Mouse (Mus musculus): Measurements from ENCODE around the gene Zfp687.
A peak's percentile ranks its signal among the peaks of the same experiment; 100 is the strongest.

Zfp687 gene

DNA sequence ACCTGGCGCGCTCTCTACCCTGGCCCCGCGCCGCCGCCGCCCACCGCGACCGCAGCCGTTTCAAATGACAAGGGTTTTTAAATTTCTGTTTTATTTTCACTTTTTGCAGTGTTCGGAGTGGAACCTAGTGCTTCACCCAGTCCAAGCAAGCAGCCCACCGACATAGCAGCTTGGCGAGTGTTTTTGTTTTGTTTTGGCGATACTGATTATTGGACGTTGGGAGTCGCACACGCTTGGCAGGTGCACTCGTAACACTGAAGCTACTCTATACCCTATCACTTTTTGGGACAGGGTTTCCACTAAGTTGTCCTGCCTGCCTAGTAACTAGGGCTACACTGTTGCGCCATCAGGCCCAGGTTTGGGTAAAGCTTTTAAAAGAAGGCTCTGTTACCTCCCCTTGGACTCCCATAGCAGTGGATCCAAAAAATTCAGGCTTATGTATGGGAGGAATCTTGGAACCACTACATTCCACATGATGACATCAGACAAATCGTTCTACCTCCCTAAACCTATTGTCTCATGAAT is 1.3 kb upstream of the Zfp687 start:
- no peak for DNase-seq (ENCODE audit: low spot score in 2 of 2)

GRCm38 (mm10) chr3:95015891-95016531 is 763 bp upstream of the Zfp687 start:
- peak; percentile 79 to 82 for DNase-seq (ENCODE audit: low spot score in 2 of 2)

GRCm38 (mm10) chr3:95014428-95015151 is 658 bp downstream of the Zfp687 start:
- DNase-seq (ENCODE audit: low spot score in 2 of 2) = peak; percentile 31 to 42

GRCm38 (mm10) chr3:95013699-95014427 is 1.4 kb downstream of the Zfp687 start:
- no peak for DNase-seq (ENCODE audit: low spot score in 2 of 2)

GRCm38 (mm10) chr3:95012982-95013381 is 2.3 kb downstream of the Zfp687 start:
- DNase-seq (ENCODE audit: low spot score in 2 of 2) = no peak

- no peak for DNase-seq (ENCODE audit: low spot score in 2 of 2)
These were observed 4.9 kb downstream of the Zfp687 start for GRCm38 (mm10) chr3:95010396-95010795.

DNA sequence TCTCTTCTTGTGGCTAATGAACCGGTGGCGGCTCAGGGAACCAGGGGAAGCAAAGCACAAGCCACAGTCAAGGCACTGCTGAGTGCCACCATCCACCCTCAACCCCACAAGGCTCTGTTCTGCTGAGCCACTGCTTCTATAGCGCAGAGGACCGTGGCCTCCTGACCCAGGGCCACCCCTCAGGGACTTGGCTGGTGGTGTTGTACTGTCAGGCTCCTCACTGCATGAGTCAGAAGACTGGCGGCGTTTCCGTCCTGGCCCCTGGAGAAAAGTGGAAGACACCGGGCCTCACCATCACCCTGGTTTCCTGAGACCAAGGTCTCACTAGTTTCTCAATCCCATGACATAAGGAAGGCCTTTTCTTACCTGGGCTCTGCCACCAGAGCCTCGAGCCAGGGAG is 7.5 kb downstream of the Zfp687 start:
- no peak for DNase-seq (ENCODE audit: low spot score in 2 of 2)

DNA sequence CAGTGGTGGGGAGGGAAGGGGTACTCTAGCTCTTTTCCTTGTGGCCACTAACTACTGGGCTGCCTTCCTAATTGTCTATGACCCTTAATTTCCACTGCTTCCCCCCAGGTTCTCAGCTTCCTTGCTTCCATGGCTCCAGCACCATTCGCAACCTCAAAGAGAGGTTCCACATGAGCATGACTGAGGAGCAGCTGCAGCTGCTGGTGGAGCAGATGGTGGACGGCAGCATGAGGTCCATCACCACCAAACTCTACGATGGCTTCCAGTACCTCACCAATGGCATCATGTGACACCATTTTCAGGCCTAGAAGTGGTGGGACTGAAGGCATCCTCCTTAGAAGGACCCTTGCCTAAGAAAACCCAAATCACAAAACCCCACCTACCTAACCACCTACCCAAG is 9.6 kb downstream of the Zfp687 start:
- DNase-seq (ENCODE audit: low spot score in 2 of 2) = no peak

DNA sequence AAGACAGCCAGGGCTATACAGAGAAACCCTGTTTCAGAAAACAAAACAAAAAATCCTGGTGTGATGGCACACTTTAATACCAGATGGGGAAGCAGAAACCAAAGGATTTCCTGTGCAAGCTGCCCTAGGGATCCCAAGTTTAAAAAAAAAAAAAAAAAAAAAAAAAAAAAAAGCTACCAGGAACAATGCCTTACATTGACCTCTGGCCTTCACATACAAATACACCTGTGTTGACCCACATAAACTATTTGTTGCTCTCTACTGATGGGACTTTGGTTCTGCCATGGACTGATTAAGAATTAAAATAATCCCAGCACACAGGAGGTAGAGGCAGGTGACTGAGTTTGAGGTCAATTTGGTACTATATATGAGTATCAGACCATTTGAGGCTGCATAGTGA is 12.0 kb downstream of the Zfp687 start:
- DNase-seq (ENCODE audit: low spot score in 2 of 2) = no peak

GRCm38 (mm10) chr3:95002569-95002968 is 12.7 kb downstream of the Zfp687 start:
- DNase-seq (ENCODE audit: low spot score in 2 of 2) = no peak

- DNase-seq (ENCODE audit: low spot score in 2 of 2) = peak; percentile 60 to 86
These were observed 18.3 kb downstream of the Zfp687 start for GRCm38 (mm10) chr3:94996946-94997345.

DNA sequence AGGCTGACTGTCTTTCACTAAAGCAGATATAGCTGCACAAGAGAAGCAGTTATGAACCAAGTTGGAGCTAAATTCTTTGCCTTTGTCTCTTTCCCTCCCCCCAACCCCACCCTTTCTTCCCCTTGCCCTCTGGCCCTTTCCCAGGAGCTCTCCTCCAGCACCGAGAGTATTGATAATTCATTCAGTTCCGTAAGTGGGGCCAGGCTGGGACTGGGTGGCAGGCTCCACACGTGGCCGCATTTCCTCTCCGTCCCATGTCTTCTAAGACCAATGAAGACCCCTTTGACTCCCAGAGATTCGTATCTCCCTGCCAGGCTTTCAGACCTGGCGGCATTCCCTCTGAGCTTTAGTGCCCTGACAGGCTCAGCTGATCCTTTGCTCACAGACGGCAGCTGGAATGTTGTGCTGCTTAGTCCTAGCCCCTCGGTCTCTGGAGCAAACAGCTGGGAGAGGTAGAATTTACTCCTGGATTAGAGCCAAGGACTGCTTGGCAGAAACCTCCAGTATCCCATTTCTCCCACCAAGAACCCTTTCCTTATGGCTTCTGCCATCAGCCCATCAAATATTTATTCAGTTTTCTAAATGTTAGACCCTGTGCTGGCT is 26.0 kb downstream of the Zfp687 start:
- DNase-seq (ENCODE audit: low spot score in 2 of 2) = no peak

DNA sequence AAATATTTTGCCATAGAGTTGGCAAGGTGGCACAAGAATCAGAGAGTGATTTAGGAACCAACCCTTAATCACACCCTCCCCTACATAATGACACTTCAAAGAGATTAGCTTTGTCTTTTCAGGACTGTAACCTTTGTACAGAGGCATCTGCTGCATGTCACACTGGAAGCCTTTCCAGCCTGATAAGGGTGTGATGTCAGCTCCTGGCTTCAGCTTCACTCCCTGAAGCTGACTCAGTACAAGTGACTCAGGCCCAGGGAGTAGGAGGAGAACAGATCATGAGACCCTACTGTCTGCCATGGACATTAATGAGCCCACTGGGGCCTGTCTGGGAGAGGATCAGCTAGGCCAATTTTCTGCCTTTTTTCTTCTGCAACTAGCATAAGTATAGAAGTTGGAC is 27.7 kb downstream of the Zfp687 start:
- DNase-seq (ENCODE audit: low spot score in 2 of 2) = no peak

DNA sequence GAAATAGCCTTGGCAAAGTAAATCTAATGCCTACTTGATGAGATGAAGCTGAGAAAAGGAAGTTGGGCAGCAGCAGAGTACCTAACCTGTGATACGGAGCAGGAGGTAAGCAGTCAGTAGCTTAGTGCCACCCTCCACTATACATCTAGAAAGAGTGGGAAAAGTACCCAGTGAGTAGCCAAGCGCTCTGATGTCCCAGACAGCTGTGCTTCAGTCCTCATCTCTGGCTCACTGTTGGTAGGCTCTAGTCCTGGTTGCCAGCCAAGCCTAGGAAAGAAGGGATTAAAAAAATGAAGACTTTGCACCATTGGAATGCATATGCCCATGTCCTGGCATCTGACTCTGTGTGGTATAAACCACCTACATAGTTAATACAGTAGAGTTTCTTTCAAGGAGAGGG is 29.7 kb downstream of the Zfp687 start:
- DNase-seq (ENCODE audit: low spot score in 2 of 2) = no peak

- DNase-seq (ENCODE audit: low spot score in 2 of 2) = no peak
These were observed 30.9 kb downstream of the Zfp687 start for GRCm38 (mm10) chr3:94984312-94984711.

GRCm38 (mm10) chr3:94974528-94975422 is 40.5 kb downstream of the Zfp687 start, which contains the start of gene Pi4kb:
Pi4kb (plus strand) TSS chr3:94974731.
- peak; percentile 78 to 83 for DNase-seq (ENCODE audit: low spot score in 2 of 2)

GRCm38 (mm10) chr3:94974026-94974527 is 41.2 kb downstream of the Zfp687 start:
- DNase-seq (ENCODE audit: low spot score in 2 of 2) = no peak

GRCm38 (mm10) chr3:94973620-94974019 is 41.6 kb downstream of the Zfp687 start:
- no peak for DNase-seq (ENCODE audit: low spot score in 2 of 2)

DNA sequence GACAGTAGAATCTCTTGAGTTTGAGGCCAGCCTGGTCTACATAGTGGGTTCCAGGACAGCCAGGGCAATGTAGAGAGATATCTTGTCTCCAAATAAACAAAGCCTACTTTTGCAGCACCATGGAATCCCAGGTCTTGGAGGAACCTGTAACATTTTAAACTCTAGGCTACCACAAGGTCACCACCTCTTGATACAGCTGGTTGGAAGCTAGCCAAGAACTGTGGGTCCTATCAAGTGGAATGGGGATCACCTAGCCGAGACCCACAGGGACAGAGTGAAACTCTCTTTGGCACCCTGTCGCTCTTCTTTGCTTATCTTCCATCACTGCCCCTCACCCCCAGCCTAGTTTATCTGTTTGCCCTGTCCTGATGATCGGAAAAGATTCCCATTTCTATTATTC is 42.7 kb downstream of the Zfp687 start:
- DNase-seq (ENCODE audit: low spot score in 2 of 2) = no peak

- DNase-seq (ENCODE audit: low spot score in 2 of 2) = no peak
These were observed 49.4 kb downstream of the Zfp687 start for GRCm38 (mm10) chr3:94965878-94966277.

DNA sequence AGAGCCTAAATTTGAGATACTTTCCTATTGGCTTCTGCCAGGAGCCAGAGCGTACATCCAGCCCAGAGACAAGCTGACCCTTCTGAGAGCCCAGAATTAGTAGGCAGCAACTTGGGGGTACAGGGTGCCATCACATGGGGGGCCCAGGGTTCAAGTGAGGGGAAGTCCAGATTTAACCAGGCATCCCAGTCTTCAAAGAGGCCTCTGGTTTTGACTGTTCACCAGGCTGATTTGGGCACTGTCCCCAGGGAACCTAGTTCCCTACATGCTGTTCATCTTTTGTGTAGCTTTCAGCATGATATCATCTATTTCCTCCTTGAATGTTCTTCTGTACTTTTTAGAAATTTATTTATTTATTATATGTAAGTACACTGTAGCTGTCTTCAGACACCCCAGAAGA is 50.3 kb downstream of the Zfp687 start:
- no peak for DNase-seq (ENCODE audit: low spot score in 2 of 2)
